Mouse (Mus musculus): Measurements from ENCODE around the gene Tnfaip8l1. TPM values are rescaled to one million over a fixed set of nuclear protein-coding genes. Genes with fewer than 3 reads are reported as not detected.
A peak's percentile ranks its signal among the peaks of the same experiment; 100 is the strongest.

Tnfaip8l1 gene
- total and polyA plus RNA-seq, 2 experiments from 2014 or later: 7.1 to 14.4 TPM

DNA sequence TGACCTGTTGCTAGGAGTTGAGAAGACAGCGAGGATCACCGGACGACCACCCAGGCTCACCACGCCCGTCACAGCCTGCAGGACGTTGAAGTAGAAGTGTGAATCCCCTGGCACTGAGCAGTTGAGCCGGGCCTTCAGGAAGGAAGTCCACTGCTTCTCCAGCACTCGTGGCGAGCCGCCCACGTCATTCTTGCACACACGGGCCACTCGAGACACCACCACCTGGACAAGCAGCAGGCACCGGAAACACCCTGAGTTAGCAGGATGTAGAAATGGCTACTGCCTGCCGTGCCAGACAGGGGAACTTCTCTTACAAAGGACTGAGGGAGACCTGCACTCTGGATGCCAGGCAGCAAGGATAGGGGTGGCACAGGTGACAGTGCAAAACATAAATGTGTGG is 34.0 kb upstream of the Tnfaip8l1 start:
- Histone ChIP-seq H3K36me3 (ENCODE audit: insufficient read depth, low read length) (peaks cover 47% of the 10 kb centered on the region), H3K4me2 (ENCODE audit: low read depth, low read length) (no peak overlapping the region), H3K9ac (replicated peaks; ENCODE audit: low read length) (no peak overlapping the region), H3K9me3 (ENCODE audit: low read length) (no peaks in the 10 kb centered on the region), H3K4me1 (ENCODE audit: insufficient read depth, low read length) (no peaks in the 10 kb centered on the region), H3K4me3 (ENCODE audit: low read length) (no peak overlapping the region), H3K27me3 (ENCODE audit: insufficient read depth, low read length) (no peaks in the 10 kb centered on the region), H3K27ac (no peak overlapping the region)
- ATAC-seq (no peak), DNase-seq (ENCODE audit: low spot score) (no peak)
- WGBS: 63% methylated on average over 15 of the region's 15 CpGs
- no peak for TF ChIP-seq CTCF (IDR thresholded peaks at IDR 0.05; ENCODE audit: low read depth)

DNA sequence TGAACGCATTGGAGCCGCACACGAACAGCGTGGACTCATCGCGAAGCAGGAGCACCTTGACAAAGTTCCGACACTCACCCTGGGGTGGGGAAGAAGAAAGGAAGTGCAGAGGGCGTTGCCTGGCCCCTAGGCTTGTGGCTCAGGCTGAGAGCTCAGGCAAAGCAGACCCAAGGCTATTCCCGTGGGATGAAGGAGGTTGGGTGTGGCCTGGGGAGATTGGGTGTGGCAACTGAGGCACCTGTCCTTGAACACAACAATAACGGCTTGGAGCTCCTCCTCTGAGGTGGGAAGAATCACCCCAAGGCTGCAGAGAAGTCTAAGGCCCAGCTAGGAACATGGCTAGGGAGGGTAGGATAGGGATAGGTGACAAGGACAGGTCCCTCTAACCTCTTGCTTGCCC is 31.1 kb upstream of the Tnfaip8l1 start:
- ATAC-seq (no peak), DNase-seq (ENCODE audit: low spot score) (no peak)
- no peak for TF ChIP-seq CTCF (IDR thresholded peaks at IDR 0.05; ENCODE audit: low read depth)
- no peaks in the 10 kb centered on the region for H3K27me3 ChIP-seq (ENCODE audit: insufficient read depth, low read length)
- H3K4me2 ChIP-seq (ENCODE audit: low read depth, low read length): no peak overlapping the region
- H3K9me3 ChIP-seq (ENCODE audit: low read length): no peaks in the 10 kb centered on the region
- H3K4me3 ChIP-seq (ENCODE audit: low read length): no peak overlapping the region
- no peak overlapping the region for H3K27ac ChIP-seq
- H3K4me1 ChIP-seq (ENCODE audit: insufficient read depth, low read length): peaks cover 6% of the 10 kb centered on the region; the same call in 1 of the 2 replicates
- peaks cover 34% of the 10 kb centered on the region for H3K36me3 ChIP-seq (ENCODE audit: insufficient read depth, low read length)
- H3K9ac ChIP-seq (replicated peaks; ENCODE audit: low read length): no peak overlapping the region
- WGBS: 91% methylated on average over 10 of the region's 10 CpGs

DNA sequence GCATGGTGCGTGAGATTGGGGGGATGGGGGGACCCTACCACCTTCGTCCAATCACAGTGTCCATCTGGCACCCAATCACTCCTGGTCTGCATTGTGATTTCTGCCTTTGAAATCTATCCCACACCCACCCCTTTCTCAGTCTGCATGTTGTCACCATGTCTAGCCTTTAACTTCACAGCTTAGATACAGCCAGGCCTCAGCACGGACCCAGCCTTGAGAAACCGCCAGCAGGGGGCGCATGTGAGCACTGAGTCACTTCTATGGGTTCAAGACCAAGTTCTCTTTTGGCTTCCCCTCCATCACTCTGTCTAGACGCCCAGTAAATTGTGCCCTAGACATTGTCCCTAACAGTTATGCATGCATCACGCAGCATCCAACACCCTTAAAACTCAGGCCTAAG is 30.5 kb upstream of the Tnfaip8l1 start:
- TF ChIP-seq CTCF (IDR thresholded peaks at IDR 0.05; ENCODE audit: low read depth): peak; percentile 84
- no peak overlapping the region for H3K9ac ChIP-seq (replicated peaks; ENCODE audit: low read length)
- peaks cover 30% of the 10 kb centered on the region for H3K36me3 ChIP-seq (ENCODE audit: insufficient read depth, low read length)
- DNase-seq (ENCODE audit: low spot score) (peak; percentile 69), ATAC-seq (peak; percentile 19; the same call in 1 of the 2 replicates)
- H3K4me2 ChIP-seq (ENCODE audit: low read depth, low read length): no peak overlapping the region
- 41% methylated on average over 7 of the region's 7 CpGs for WGBS
- H3K9me3 ChIP-seq (ENCODE audit: low read length): no peaks in the 10 kb centered on the region
- no peaks in the 10 kb centered on the region for H3K27me3 ChIP-seq (ENCODE audit: insufficient read depth, low read length)
- H3K27ac ChIP-seq: no peak overlapping the region
- H3K4me3 ChIP-seq (ENCODE audit: low read length): no peak overlapping the region
- H3K4me1 ChIP-seq (ENCODE audit: insufficient read depth, low read length): peaks cover 6% of the 10 kb centered on the region; the same call in 1 of the 2 replicates

DNA sequence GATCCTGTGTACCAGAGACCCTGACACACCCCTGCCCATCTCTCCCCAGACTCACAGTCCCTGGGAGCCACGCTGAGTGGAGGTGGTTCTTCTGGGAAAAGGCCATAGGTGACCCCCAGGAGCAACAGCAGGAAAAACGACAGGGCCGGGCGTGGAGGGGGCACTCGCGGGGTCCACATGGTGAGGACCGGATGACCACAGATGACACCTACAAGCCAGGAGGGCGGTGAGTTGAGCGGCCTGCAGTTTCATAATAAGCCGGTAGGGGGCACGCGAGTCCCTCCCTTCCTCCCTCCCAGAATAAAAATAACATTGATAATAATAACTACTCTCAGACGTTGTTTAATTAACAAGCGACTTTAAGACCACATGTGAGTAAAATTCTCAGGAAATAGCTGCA is 29.6 kb upstream of the Tnfaip8l1 start:
- no peak for ATAC-seq
- DNase-seq (ENCODE audit: low spot score): peak; percentile 58
- Histone ChIP-seq H3K4me1 (ENCODE audit: insufficient read depth, low read length) (peaks cover 6% of the 10 kb centered on the region; the same call in 1 of the 2 replicates), H3K36me3 (ENCODE audit: insufficient read depth, low read length) (peaks cover 22% of the 10 kb centered on the region), H3K9ac (replicated peaks; ENCODE audit: low read length) (no peak overlapping the region), H3K9me3 (ENCODE audit: low read length) (no peaks in the 10 kb centered on the region), H3K27me3 (ENCODE audit: insufficient read depth, low read length) (no peaks in the 10 kb centered on the region), H3K27ac (no peak overlapping the region), H3K4me3 (ENCODE audit: low read length) (no peak overlapping the region), H3K4me2 (ENCODE audit: low read depth, low read length) (no peak overlapping the region)
- WGBS: 6% methylated on average over 14 of the region's 14 CpGs
- peak; percentile 89 for TF ChIP-seq CTCF (IDR thresholded peaks at IDR 0.05; ENCODE audit: low read depth)

DNA sequence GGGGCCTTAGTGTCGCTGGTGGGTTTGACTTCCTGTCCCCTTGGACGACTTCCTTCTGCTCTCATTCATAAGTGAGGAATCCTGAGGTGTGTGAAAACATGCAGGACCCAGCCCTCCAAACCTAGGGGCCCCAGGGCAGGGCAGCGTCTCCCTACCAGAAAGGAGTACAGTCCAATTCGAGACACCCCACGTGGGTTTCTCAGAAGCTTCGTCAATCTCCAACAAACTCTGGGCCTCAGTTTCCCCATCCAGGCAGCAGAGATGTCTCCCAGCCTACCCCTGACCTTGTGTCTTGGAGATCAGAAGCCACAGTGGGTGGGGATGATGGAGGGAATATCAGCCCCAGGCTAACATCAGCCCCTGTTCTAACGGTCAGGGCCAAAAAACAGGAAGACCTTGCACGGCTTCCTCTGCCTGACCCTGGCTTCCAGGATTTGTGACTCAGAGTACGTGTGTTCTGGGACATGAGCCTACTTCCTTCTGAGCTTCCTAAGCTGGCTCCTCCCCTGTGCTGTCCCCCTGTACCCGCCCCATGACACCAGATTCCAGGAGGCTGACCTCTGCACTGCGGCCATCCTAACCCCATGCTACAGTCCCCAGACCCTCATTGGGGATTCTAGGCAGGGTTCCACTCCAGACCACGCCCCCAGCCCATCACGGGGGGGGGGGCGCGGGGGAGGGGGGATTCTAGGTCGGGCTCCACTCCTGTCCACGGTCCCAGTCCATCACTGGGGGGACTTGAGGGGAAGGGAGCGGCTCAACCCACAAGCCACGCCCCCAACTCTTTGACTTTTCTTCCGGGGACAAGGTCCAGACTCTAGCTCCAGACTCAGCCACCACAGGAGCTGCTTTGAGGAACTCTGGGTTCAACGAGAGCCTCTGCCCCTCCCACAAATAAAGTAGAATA is 28.6 kb upstream of the Tnfaip8l1 start:
- H3K36me3 ChIP-seq (ENCODE audit: insufficient read depth, low read length): peaks cover 16% of the 10 kb centered on the region
- peaks cover 7% of the 10 kb centered on the region for H3K4me1 ChIP-seq (ENCODE audit: insufficient read depth, low read length)
- no peak for TF ChIP-seq CTCF (IDR thresholded peaks at IDR 0.05; ENCODE audit: low read depth)
- H3K9me3 ChIP-seq (ENCODE audit: low read length): no peaks in the 10 kb centered on the region
- DNase-seq (ENCODE audit: low spot score) (no peak), ATAC-seq (peak; percentile 19; the same call in 1 of the 2 replicates)
- 30% methylated on average over 16 of the region's 21 CpGs for WGBS
- 0 out of 2 replicates have a peak overlapping the region, but pooled peaks have one; percentile 17 for H3K9ac ChIP-seq (replicated peaks; ENCODE audit: low read length)
- H3K27me3 ChIP-seq (ENCODE audit: insufficient read depth, low read length): no peaks in the 10 kb centered on the region
- H3K4me2 ChIP-seq (ENCODE audit: low read depth, low read length): peak overlapping the region; percentile 53
- H3K4me3 ChIP-seq (ENCODE audit: low read length): peak overlapping the region; percentile 17; the same call in 1 of the 2 replicates
- peak overlapping the region; percentile 49; the same call in 1 of the 2 replicates for H3K27ac ChIP-seq

DNA sequence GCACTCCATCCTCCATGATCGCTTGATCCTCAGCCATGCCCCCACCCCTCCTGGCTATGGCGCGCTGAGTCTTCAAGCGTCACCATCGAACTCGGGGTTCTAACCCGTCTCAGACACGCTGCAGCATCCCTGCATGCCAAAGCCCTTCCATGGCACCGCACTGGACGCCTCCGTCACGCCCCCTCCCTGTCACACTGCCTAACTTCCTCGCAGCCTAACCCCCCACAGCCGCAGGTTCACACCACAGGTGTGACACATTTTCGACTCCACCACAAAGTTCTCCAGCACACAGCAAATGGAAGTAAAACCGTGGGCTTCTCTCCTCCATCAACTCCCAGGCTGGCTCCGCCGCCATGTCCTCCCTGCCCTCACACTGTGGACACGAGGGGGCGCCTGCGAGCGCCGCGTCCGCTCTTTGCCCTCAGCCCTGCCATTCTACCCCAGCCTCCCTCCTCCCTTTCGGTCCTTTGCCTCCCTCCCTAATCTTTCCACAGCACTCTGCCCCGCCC is 27.8 kb upstream of the Tnfaip8l1 start:
- H3K36me3 ChIP-seq (ENCODE audit: insufficient read depth, low read length): peaks cover 16% of the 10 kb centered on the region
- no peaks in the 10 kb centered on the region for H3K9me3 ChIP-seq (ENCODE audit: low read length)
- no peaks in the 10 kb centered on the region for H3K27me3 ChIP-seq (ENCODE audit: insufficient read depth, low read length)
- 0 out of 2 replicates have a peak overlapping the region, but pooled peaks have one; percentile 6 for H3K27ac ChIP-seq
- 6% methylated on average over 27 of the region's 27 CpGs for WGBS
- H3K4me3 ChIP-seq (ENCODE audit: low read length): peak overlapping the region; percentile 17; the same call in 1 of the 2 replicates
- peak; percentile 78 for TF ChIP-seq CTCF (IDR thresholded peaks at IDR 0.05; ENCODE audit: low read depth)
- DNase-seq (ENCODE audit: low spot score) (no peak), ATAC-seq (no peak)
- H3K4me1 ChIP-seq (ENCODE audit: insufficient read depth, low read length): peaks cover 9% of the 10 kb centered on the region
- H3K9ac ChIP-seq (replicated peaks; ENCODE audit: low read length): 0 out of 2 replicates have a peak overlapping the region, but pooled peaks have one; percentile 17
- peak overlapping the region; percentile 53 for H3K4me2 ChIP-seq (ENCODE audit: low read depth, low read length)
